Mouse (Mus musculus): Measurements from ENCODE around the gene Bmt2. TPM values are rescaled to one million over a fixed set of nuclear protein-coding genes. Genes with fewer than 3 reads are reported as not detected.

The Bmt2 gene
- polyA plus RNA-seq, 1 experiment from 2014 or later: 4.6 TPM

DNA sequence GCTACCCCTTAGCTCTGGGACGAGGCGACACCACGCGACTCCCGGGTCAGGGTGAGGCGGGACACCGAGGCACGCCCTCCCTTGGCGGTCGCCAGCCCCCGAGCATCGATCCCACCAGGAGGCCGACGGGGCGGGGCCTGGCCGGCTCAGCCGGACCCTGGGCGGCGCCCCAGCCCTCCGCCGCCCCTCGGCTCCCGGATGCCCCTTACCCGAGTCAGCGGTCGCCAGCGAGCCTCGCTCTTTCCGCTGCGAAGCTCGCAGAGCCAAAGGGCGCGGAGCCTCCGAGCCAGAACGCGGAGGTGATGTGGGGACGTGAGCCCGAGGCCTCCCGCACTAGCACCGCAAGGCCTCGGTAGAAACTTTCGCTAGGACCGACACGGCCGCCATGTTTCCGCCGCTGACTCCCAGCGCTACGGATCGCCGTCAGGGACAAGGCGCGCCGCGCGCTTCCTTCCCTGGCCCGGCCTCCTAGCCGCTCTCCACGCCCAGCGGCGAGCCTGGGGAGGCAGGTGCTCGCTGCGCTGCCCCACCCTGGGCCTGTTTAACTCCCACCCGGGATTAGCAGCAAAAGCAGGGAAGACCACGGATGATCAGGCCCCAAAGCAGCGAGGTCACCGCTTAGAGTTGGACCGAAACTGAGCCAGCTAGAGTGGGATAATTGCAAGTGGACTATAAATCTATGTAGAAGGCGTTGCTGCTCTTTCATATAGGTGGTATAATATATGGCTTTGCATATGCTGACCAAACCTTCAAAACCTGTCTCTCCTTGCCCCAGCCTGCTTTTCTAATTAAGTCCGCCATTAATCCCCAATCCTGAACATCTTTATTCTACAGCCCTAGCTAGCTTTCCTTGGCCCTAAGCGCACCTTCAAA is 69.9 kb downstream of the Bmt2 start, which contains the start of gene Tmem168:
TSS of gene Tmem168 (minus strand) at position 480 of the 873 bp plus-strand sequence.
- H3K4me2 ChIP-seq (ENCODE audit: low read depth, low read length): peak within 1 kb of the TSS; percentile 66
- ATAC-seq: peak; percentile 98
- 2% methylated on average over 68 of the region's 71 CpGs for WGBS

GRCm38 (mm10) chr6:13606921-13607620 is 70.7 kb downstream of the Bmt2 start:
- peak overlapping the region; percentile 96 for H3K9ac ChIP-seq (ENCODE audit: low read depth, low read length)
- no peaks in the 10 kb centered on the region for H3K27me3 ChIP-seq (replicated peaks; ENCODE audit: control insufficient read depth, insufficient read depth, low read length)
- peak overlapping the region; percentile 80 for H3K4me3 ChIP-seq (ENCODE audit: low read length)
- peak overlapping the region; percentile 56 for H3K4me2 ChIP-seq (ENCODE audit: low read depth, low read length)
- peak overlapping the region; percentile 94 for H3K27ac ChIP-seq (ENCODE audit: low read length)
- 0 out of 2 replicates have a peak, but pooled peaks have one; percentile 1 for ATAC-seq
- no peaks in the 10 kb centered on the region for H3K9me3 ChIP-seq (ENCODE audit: control insufficient read depth, low read length)
- 10% methylated on average over 15 of the region's 15 CpGs for WGBS
- 0 out of 2 replicates have a peak, but pooled peaks cover 5% of the 10 kb centered on the region for H3K4me1 ChIP-seq (ENCODE audit: control insufficient read depth, insufficient read depth, low read length)
- no peaks in the 10 kb centered on the region for H3K36me3 ChIP-seq (ENCODE audit: control insufficient read depth, insufficient read depth, low read length)

More for the DNA sequence above, 69.9 kb downstream of the Bmt2 start, which contains the start of gene Tmem168:
- H3K9me3 ChIP-seq (ENCODE audit: control insufficient read depth, low read length): no peaks in the 10 kb centered on the region
- no peaks in the 10 kb centered on the region for H3K27me3 ChIP-seq (replicated peaks; ENCODE audit: control insufficient read depth, insufficient read depth, low read length)
- peak within 1 kb of the TSS; percentile 80 for H3K4me3 ChIP-seq (ENCODE audit: low read length)
- peak within 1 kb of the TSS; percentile 94 for H3K27ac ChIP-seq (ENCODE audit: low read length)
- H3K36me3 ChIP-seq (ENCODE audit: control insufficient read depth, insufficient read depth, low read length): no peaks in the 10 kb centered on the region
- H3K9ac ChIP-seq (ENCODE audit: low read depth, low read length): peak within 1 kb of the TSS; percentile 96
- 0 out of 2 replicates have a peak, but pooled peaks cover 5% of the 10 kb centered on the region for H3K4me1 ChIP-seq (ENCODE audit: control insufficient read depth, insufficient read depth, low read length)

DNA sequence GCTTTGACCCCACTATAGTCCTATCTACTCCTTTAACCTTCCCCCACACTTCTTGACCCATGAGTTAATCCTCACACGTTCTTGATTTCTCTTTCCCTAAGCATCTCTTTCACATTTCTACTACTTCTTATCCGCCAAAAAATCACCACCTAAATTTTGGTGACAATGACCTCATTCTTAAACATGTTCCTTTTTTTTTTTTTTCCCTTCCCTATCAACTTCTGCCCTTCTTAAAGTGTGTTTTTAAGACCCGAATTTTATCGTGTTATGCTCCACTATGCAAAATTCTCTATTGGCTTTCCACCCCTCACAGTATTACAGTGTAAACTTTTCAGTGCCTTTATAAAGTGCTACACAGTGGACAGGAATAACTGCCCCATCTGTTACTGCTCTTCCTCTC is 71.4 kb downstream of the Bmt2 start:
- H3K36me3 ChIP-seq (ENCODE audit: control insufficient read depth, insufficient read depth, low read length): no peaks in the 10 kb centered on the region
- no peaks in the 10 kb centered on the region for H3K27me3 ChIP-seq (replicated peaks; ENCODE audit: control insufficient read depth, insufficient read depth, low read length)
- peak overlapping the region; percentile 80; the same call in 1 of the 2 replicates for H3K4me3 ChIP-seq (ENCODE audit: low read length)
- 76% methylated on average over 4 of the region's 4 CpGs for WGBS
- no peak overlapping the region for H3K9ac ChIP-seq (ENCODE audit: low read depth, low read length)
- no peak overlapping the region for H3K27ac ChIP-seq (ENCODE audit: low read length)
- H3K4me2 ChIP-seq (ENCODE audit: low read depth, low read length): peak overlapping the region; percentile 56
- H3K4me1 ChIP-seq (ENCODE audit: control insufficient read depth, insufficient read depth, low read length): peaks cover 9% of the 10 kb centered on the region; the same call in 1 of the 2 replicates
- no peaks in the 10 kb centered on the region for H3K9me3 ChIP-seq (ENCODE audit: control insufficient read depth, low read length)
- no peak for ATAC-seq

- Histone ChIP-seq H3K9me3 (ENCODE audit: control insufficient read depth, low read length) (no peaks in the 10 kb centered on the region), H3K27me3 (replicated peaks; ENCODE audit: control insufficient read depth, insufficient read depth, low read length) (no peaks in the 10 kb centered on the region), H3K4me1 (ENCODE audit: control insufficient read depth, insufficient read depth, low read length) (peaks cover 9% of the 10 kb centered on the region; the same call in 1 of the 2 replicates), H3K4me3 (ENCODE audit: low read length) (no peak overlapping the region), H3K9ac (ENCODE audit: low read depth, low read length) (no peak overlapping the region), H3K4me2 (ENCODE audit: low read depth, low read length) (no peak overlapping the region), H3K36me3 (ENCODE audit: control insufficient read depth, insufficient read depth, low read length) (no peaks in the 10 kb centered on the region), H3K27ac (ENCODE audit: low read length) (no peak overlapping the region)
- no peak for ATAC-seq
- WGBS: 94% methylated on average over 6 of the region's 6 CpGs
Measured at GRCm38 (mm10) chr6:13603134-13603533, 74.6 kb downstream of the Bmt2 start.

GRCm38 (mm10) chr6:13601587-13601986 is 76.2 kb downstream of the Bmt2 start:
- Histone ChIP-seq H3K4me1 (ENCODE audit: control insufficient read depth, insufficient read depth, low read length) (peaks cover 7% of the 10 kb centered on the region; the same call in 1 of the 2 replicates), H3K27me3 (replicated peaks; ENCODE audit: control insufficient read depth, insufficient read depth, low read length) (no peaks in the 10 kb centered on the region), H3K4me2 (ENCODE audit: low read depth, low read length) (no peak overlapping the region), H3K4me3 (ENCODE audit: low read length) (no peak overlapping the region), H3K9me3 (ENCODE audit: control insufficient read depth, low read length) (no peaks in the 10 kb centered on the region), H3K36me3 (ENCODE audit: control insufficient read depth, insufficient read depth, low read length) (no peaks in the 10 kb centered on the region), H3K9ac (ENCODE audit: low read depth, low read length) (no peak overlapping the region), H3K27ac (ENCODE audit: low read length) (no peak overlapping the region)
- ATAC-seq: peak; percentile 50
- WGBS: 63% methylated on average over 6 of the region's 6 CpGs

GRCm38 (mm10) chr6:13598239-13598923 is 79.4 kb downstream of the Bmt2 start:
- 89% methylated on average over 7 of the region's 7 CpGs for WGBS
- ATAC-seq: no peak

DNA sequence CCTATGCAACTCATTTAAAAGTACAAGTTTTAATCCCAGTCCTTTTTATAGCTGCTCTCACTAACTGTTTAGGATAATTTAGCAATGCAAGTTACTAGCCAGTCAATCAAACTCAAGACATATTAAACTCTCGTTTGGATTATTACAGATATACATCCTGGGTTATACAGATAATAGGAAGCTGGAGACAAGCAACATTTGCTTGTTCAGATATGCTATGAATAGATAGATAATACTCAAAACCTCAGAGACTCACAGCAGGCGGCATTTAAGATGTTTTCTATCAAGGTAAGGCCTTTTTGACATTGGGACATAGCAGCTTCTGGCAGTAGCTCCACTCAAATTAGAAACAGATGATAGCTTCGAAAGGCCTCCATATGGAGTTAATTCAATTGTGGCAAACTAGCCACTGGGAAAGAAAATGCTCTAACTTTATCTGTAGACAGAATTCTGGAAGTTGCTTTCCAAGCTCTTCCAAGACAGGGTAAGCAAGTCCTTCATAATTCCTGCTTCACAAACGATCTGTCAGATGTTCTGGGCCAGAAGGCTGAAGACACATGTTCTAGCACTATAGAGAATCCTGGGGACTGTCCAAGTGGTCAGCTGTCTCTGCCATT is 84.9 kb downstream of the Bmt2 start:
- Histone ChIP-seq H3K9ac (ENCODE audit: low read depth, low read length) (no peak overlapping the region), H3K9me3 (ENCODE audit: control insufficient read depth, low read length) (no peaks in the 10 kb centered on the region), H3K4me3 (ENCODE audit: low read length) (no peak overlapping the region), H3K36me3 (ENCODE audit: control insufficient read depth, insufficient read depth, low read length) (peaks cover 10% of the 10 kb centered on the region; the same call in 1 of the 2 replicates), H3K27me3 (replicated peaks; ENCODE audit: control insufficient read depth, insufficient read depth, low read length) (no peaks in the 10 kb centered on the region), H3K27ac (ENCODE audit: low read length) (no peak overlapping the region), H3K4me2 (ENCODE audit: low read depth, low read length) (no peak overlapping the region), H3K4me1 (ENCODE audit: control insufficient read depth, insufficient read depth, low read length) (no peaks in the 10 kb centered on the region)
- no peak for ATAC-seq
- 85% methylated on average over 4 of the region's 4 CpGs for WGBS

More at GRCm38 (mm10) chr6:13598239-13598923, 79.4 kb downstream of the Bmt2 start:
- peaks cover 5% of the 10 kb centered on the region; the same call in 1 of the 2 replicates for H3K4me1 ChIP-seq (ENCODE audit: control insufficient read depth, insufficient read depth, low read length)
- H3K4me2 ChIP-seq (ENCODE audit: low read depth, low read length): no peak overlapping the region
- no peak overlapping the region for H3K9ac ChIP-seq (ENCODE audit: low read depth, low read length)
- peaks cover 7% of the 10 kb centered on the region; the same call in 1 of the 2 replicates for H3K36me3 ChIP-seq (ENCODE audit: control insufficient read depth, insufficient read depth, low read length)
- H3K27ac ChIP-seq (ENCODE audit: low read length): no peak overlapping the region
- no peak overlapping the region for H3K4me3 ChIP-seq (ENCODE audit: low read length)
- H3K27me3 ChIP-seq (replicated peaks; ENCODE audit: control insufficient read depth, insufficient read depth, low read length): no peaks in the 10 kb centered on the region
- no peaks in the 10 kb centered on the region for H3K9me3 ChIP-seq (ENCODE audit: control insufficient read depth, low read length)

DNA sequence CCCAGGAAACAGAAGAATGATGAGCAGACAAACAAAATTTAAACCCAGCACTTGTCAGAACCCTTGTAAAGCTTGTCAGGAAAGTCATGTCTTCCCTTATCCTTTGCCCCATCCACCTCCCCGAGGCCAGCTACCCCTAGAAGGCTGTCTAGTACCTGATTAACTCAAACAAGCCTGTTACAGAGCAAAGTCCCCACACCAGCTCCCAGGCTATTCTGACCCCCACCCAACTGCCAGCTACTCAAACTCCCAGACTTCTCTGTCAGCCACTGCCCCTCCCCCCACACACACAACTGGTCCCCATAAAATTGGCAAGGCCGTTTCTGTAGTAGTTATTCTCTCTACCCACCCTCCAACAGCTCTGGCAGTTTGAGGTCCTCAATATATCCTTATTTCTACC is 91.2 kb downstream of the Bmt2 start:
- H3K27ac ChIP-seq (ENCODE audit: low read length): peak overlapping the region; percentile 77
- no peaks in the 10 kb centered on the region for H3K27me3 ChIP-seq (replicated peaks; ENCODE audit: control insufficient read depth, insufficient read depth, low read length)

More for the DNA sequence above, 91.2 kb downstream of the Bmt2 start:
- ATAC-seq: peak; percentile 98
- H3K36me3 ChIP-seq (ENCODE audit: control insufficient read depth, insufficient read depth, low read length): no peaks in the 10 kb centered on the region
- no peak overlapping the region for H3K4me3 ChIP-seq (ENCODE audit: low read length)
- H3K9me3 ChIP-seq (ENCODE audit: control insufficient read depth, low read length): no peaks in the 10 kb centered on the region
- 21% methylated on average over 2 of the region's 2 CpGs for WGBS
- no peak overlapping the region for H3K9ac ChIP-seq (ENCODE audit: low read depth, low read length)
- peak overlapping the region; percentile 4; the same call in 1 of the 2 replicates for H3K4me2 ChIP-seq (ENCODE audit: low read depth, low read length)
- H3K4me1 ChIP-seq (ENCODE audit: control insufficient read depth, insufficient read depth, low read length): no peaks in the 10 kb centered on the region; the same call in 1 of the 2 replicates
